20 mouse cellular contexts compared by ENCODE assay signal in the genomic region with DNA sequence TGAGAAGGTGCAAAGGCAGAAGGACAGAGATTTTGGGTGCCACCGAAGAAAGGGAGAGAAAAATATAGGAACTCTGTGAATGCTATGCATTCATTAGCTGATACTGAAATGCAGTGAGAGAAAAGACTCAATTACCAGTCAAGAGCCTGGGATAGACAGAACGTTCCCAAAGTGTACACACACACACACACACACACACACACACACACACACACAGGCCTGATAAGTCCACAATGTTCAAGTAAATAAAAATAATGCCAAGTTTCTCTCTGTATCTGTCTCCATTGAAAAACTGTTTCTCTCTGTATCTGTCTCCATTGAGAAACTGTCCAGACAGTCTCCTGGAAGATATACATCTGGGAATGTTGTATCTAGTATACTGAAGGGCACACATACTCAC.
DNase-seq lines count a peak whose midpoint lies in the region; ATAC-seq and TF ChIP-seq lines count a peak whose summit lies in the region.
"Had no signal": no experiment of that assay in that cellular context is flagged by ENCODE, and none has a peak within 500 bp of the region (broad histone marks: within the 10 kb centered on the region; RNA-seq: fewer than 3 reads in every experiment).

No protein-coding gene starts in this region.

- no peak for ATAC-seq in heart, embryonic 12.5 days (ENCODE audit: insufficient number of reproducible peaks, low FRiP score)
- ATAC-seq in liver, postnatal 0 days = no peak
- no peak for ATAC-seq in neural tube, embryonic 14.5 days (ENCODE audit: low read depth)
- ATAC-seq: forebrain, embryonic 13.5 days had no signal

- no peak overlapping the region for H3K4me3 ChIP-seq in heart, embryonic 12.5 days
- no peak overlapping the region for H3K4me3 ChIP-seq in liver, adult 2 months (ENCODE audit: insufficient read depth, low read depth, low read length)
- H3K4me3 ChIP-seq in liver, postnatal 0 days (ENCODE audit: low read depth, low read length) = no peak overlapping the region
- no peak overlapping the region for H3K4me3 ChIP-seq in neural tube, embryonic 14.5 days (ENCODE audit: low read depth, low read length)
- H3K4me3 ChIP-seq: embryonic facial prominence, embryonic 10.5 days; embryonic facial prominence, embryonic 12.5 days; forebrain, embryonic 13.5 days; forebrain, embryonic 15.5 days had no signal

- H3K4me1 ChIP-seq in heart, embryonic 12.5 days (replicated peaks) = peaks cover 7% of the 10 kb centered on the region; the same call in 1 of the 2 replicates
- peaks cover 18% of the 10 kb centered on the region for H3K4me1 ChIP-seq in liver, adult 2 months (ENCODE audit: control insufficient read depth, insufficient read depth, low read length)
- H3K4me1 ChIP-seq in liver, postnatal 0 days (ENCODE audit: insufficient read depth) = no peaks in the 10 kb centered on the region
- H3K4me1 ChIP-seq in neural tube, embryonic 14.5 days (ENCODE audit: control insufficient read depth, insufficient read depth, low read length) = no peaks in the 10 kb centered on the region
- H3K4me1 ChIP-seq: embryonic facial prominence, embryonic 10.5 days; embryonic facial prominence, embryonic 12.5 days had no signal

- no peaks in the 10 kb centered on the region for H3K36me3 ChIP-seq in heart, embryonic 12.5 days
- H3K36me3 ChIP-seq in liver, adult 2 months (ENCODE audit: control insufficient read depth, insufficient read depth, low read length) = no peaks in the 10 kb centered on the region
- H3K36me3 ChIP-seq in liver, postnatal 0 days (replicated peaks; ENCODE audit: insufficient read depth, low read length) = no peaks in the 10 kb centered on the region
- no peaks in the 10 kb centered on the region for H3K36me3 ChIP-seq in neural tube, embryonic 14.5 days (ENCODE audit: control insufficient read depth, insufficient read depth, low read length)
- H3K36me3 ChIP-seq: embryonic facial prominence, embryonic 10.5 days; embryonic facial prominence, embryonic 12.5 days; forebrain, embryonic 15.5 days had no signal

- no peak overlapping the region for H3K9ac ChIP-seq in heart, embryonic 12.5 days
- H3K9ac ChIP-seq in liver, adult 2 months (ENCODE audit: low read depth, low read length) = no peak overlapping the region
- H3K9ac ChIP-seq in liver, postnatal 0 days (replicated peaks) = no peak overlapping the region
- no peak overlapping the region for H3K9ac ChIP-seq in neural tube, embryonic 14.5 days (replicated peaks; ENCODE audit: low read depth, low read length)
- H3K9ac ChIP-seq: embryonic facial prominence, embryonic 12.5 days; forebrain, embryonic 13.5 days; forebrain, embryonic 15.5 days had no signal

- H3K4me2 ChIP-seq in heart, embryonic 12.5 days = no peak overlapping the region
- H3K4me2 ChIP-seq in liver, postnatal 0 days (ENCODE audit: low read depth, low read length) = no peak overlapping the region
- H3K4me2 ChIP-seq in neural tube, embryonic 14.5 days (ENCODE audit: low read depth, low read length) = no peak overlapping the region
- H3K4me2 ChIP-seq: embryonic facial prominence, embryonic 12.5 days; forebrain, embryonic 13.5 days; forebrain, embryonic 15.5 days had no signal

- no peak for TF ChIP-seq CTCF in liver, adult 2 months (IDR thresholded peaks at IDR 0.05; ENCODE audit: low read depth, low read length)
- no peak for TF ChIP-seq CTCF in liver, postnatal 0 days (IDR thresholded peaks at IDR 0.05; ENCODE audit: low read depth)

- no peaks in the 10 kb centered on the region for H3K9me3 ChIP-seq in heart, embryonic 12.5 days (replicated peaks)
- H3K9me3 ChIP-seq in liver, postnatal 0 days (ENCODE audit: low read length) = no peaks in the 10 kb centered on the region
- H3K9me3 ChIP-seq in neural tube, embryonic 14.5 days (ENCODE audit: control insufficient read depth, low read length) = no peaks in the 10 kb centered on the region
- H3K9me3 ChIP-seq: embryonic facial prominence, embryonic 10.5 days; embryonic facial prominence, embryonic 12.5 days; forebrain, embryonic 13.5 days; forebrain, embryonic 15.5 days had no signal

- 59% methylated on average over 2 of the region's 2 CpGs for whole genome bisulfite sequencing in heart, embryonic 12.5 days
- 49% methylated on average over 2 of the region's 2 CpGs for WGBS in liver, adult 2 months
- WGBS in liver, postnatal 0 days (ENCODE audit: insufficient replicate concordance) = 71% methylated on average over 2 of the region's 2 CpGs
- 52% methylated on average over 2 of the region's 2 CpGs for WGBS in neural tube, embryonic 14.5 days

- TF ChIP-seq POLR2A in liver, adult 2 months (IDR thresholded peaks at IDR 0.05; ENCODE audit: extremely low read depth, insufficient read depth, low read length) = no peak

- peak; percentile 21 to 24 for DNase-seq in heart, adult 18-20 months
- DNase-seq in liver, adult 2 months (ENCODE audit: extremely low read depth, low read depth, low spot score) = peak; percentile 73
- no peak for DNase-seq in liver, postnatal 0 days
- DNase-seq in adipocyte (ENCODE audit: low spot score) = peak; percentile 15
- DNase-seq in B cell, adult 2 months = no peak
- DNase-seq in gastrocnemius, postnatal 4 days (ENCODE audit: low spot score in 2 of 2) = no peak
- DNase-seq: adrenal gland, adult 8-10 months; adrenal gland, postnatal 14 days; adrenal gland, postnatal 36 days; cerebellum, adult 11-12 months; cerebellum, adult 2 months; cerebellum, adult 9-10 months; cerebellum, postnatal 10 days; cerebellum, postnatal 25 days had no signal

- no peak overlapping the region for H3K27ac ChIP-seq in heart, embryonic 12.5 days (ENCODE audit: poor library complexity, severe bottlenecking)
- peak overlapping the region; percentile 3; the same call in 1 of the 2 replicates for H3K27ac ChIP-seq in liver, adult 2 months (replicated peaks; ENCODE audit: insufficient read depth, low read depth, low read length)
- H3K27ac ChIP-seq in liver, postnatal 0 days (ENCODE audit: low read depth) = no peak overlapping the region
- 0 out of 2 replicates have a peak overlapping the region, but pooled peaks have one; percentile 12 for H3K27ac ChIP-seq in neural tube, embryonic 14.5 days (ENCODE audit: low read depth, low read length)
- H3K27ac ChIP-seq: embryonic facial prominence, embryonic 10.5 days; embryonic facial prominence, embryonic 12.5 days; forebrain, embryonic 13.5 days; forebrain, embryonic 15.5 days had no signal

- H3K27me3 ChIP-seq in heart, embryonic 12.5 days (replicated peaks) = peaks cover 23% of the 10 kb centered on the region
- no peaks in the 10 kb centered on the region for H3K27me3 ChIP-seq in liver, adult 2 months (ENCODE audit: control insufficient read depth, insufficient read depth, low read length)
- no peaks in the 10 kb centered on the region for H3K27me3 ChIP-seq in liver, postnatal 0 days (ENCODE audit: insufficient read depth, low read length)
- H3K27me3 ChIP-seq in neural tube, embryonic 14.5 days (ENCODE audit: control insufficient read depth, insufficient read depth, low read length) = no peaks in the 10 kb centered on the region
- H3K27me3 ChIP-seq: embryonic facial prominence, embryonic 12.5 days; forebrain, embryonic 13.5 days; forebrain, embryonic 15.5 days had no signal

- H3K79me2 ChIP-seq in liver, adult 2 months (ENCODE audit: control insufficient read depth, insufficient read depth, low read length) = no peaks in the 10 kb centered on the region

- no peak for TF ChIP-seq EP300 in liver, postnatal 0 days (IDR thresholded peaks at IDR 0.05; ENCODE audit: low read depth)

Comparison
In these comparisons a context has a peak if more than half of its experiments do, and no peak if none do; other contexts are left out.
1. DNase-seq: peak in heart, adult 18-20 months (2 of 2), liver, adult 2 months (single experiment) and adipocyte (single experiment); none in liver, postnatal 0 days (single experiment), B cell, adult 2 months (0 of 2) and gastrocnemius, postnatal 4 days (0 of 2).
2. H3K27ac ChIP-seq: peak in liver, adult 2 months (single experiment) and neural tube, embryonic 14.5 days (single experiment); none in heart, embryonic 12.5 days (single experiment) and liver, postnatal 0 days (single experiment).